Mouse (Mus musculus) CD4-positive, CD25-positive, alpha-beta regulatory T cell, adult 4 months (primary cell): Measurements from ENCODE around the gene B230219D22Rik. TPM values are rescaled to one million over a fixed set of nuclear protein-coding genes. Genes with fewer than 3 reads are reported as not detected.

Source experiments
- ATAC-seq: one replicate; pipeline ENCODE4 v1.8.0; 2017
- polyA plus RNA-seq, 2 experiments: library from polyadenylated mRNA; unstranded; fragments of 100-300 nt; shearing (Covaris generic); gene quantifications; one replicate each; pipeline ENCODE4 v1.2.1; 2017

The B230219D22Rik gene
- polyA plus RNA-seq, 2 experiments from 2014 or later: 12.8 to 14.2 TPM

GRCm38 (mm10) chr13:55727120-55727838 is 34.4 kb downstream of the B230219D22Rik start, which contains the start of gene Pcbd2:
Gene Pcbd2, plus strand, starts transcription at chr13:55727368.
- peak; percentile 74 for ATAC-seq

- peak; percentile 78 for ATAC-seq
Observed at GRCm38 (mm10) chr13:55727839-55728238, 34.9 kb downstream of the B230219D22Rik start.

DNA sequence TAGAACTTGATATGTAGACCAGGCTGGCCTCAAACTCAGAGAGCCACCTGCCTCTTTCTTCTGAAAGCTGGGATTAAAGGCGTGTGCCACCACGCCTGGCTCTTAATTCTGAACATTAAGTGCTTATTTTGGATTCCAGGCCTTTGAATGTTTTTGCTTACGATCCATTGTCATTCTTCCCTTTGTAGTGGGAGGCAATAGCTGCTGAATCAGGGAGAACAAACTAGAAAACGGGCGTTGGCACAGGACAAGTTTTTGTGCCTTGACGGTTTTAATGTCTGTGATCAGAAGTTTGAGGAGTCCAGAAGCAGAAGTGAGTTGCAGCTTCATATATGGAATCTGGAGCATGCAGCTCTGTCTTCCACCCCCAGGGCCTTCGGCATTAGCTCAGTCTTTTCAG is 37.8 kb downstream of the B230219D22Rik start:
- no peak for ATAC-seq

DNA sequence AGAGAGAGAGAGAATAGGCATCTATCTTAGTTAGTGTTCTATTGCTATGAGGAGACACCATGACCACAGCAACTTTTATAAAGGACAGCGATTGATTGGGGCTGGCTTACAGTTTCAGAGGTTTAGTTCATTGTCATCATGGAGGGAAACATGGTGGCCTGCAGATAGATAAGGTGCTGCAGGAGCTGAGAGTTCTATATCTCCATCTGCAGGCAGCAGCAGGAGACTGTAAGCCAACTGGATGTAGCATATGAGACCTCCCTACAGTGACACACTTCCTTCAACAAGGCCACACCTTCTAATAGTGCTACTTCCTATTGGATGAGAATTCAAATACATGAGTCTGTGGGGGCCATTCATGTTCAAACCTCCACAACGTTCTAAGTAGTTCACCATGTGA is 39.2 kb downstream of the B230219D22Rik start:
- ATAC-seq: no peak

DNA sequence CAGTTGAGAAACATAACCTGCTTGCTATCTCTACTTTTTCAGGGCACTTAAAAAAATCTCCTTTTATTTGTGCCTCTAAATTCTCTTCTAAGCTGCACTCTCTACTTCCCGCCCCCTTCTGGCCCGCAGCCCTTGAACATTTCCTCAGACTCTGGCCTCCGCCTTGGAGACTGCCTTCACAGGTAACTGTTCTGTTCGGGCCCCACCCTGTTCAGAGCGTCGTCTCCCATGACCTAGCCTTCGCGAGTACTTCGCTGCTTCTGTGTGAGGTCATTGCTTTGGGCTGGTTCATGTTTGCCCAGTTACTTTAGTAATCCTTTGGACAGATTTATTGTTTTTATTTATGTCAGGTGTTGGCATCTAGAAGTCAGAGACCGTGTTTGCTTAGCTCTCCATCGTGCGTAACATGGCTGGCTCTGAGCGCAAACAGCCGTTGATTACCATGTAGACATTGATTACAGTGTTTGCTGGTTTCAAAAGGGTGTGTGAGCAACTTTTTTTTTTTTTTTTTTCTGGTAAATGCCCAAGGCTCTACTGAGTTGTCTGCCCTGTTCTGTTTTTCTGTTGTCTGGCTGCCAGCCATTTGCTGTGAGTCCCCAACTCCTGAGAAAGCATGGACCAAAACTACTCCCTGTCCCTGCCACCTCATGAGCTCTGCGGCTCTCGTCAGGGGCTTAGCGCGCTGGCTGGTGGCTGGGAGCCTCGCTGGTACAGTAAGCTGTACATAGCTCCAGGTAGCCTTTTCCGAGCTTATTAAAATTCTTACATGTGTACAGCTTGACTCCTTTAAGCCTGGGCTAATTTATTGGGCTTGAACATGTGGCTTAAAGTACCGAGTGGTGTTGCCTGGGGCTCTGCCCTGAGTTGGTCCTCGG is 40.9 kb downstream of the B230219D22Rik start:
- no peak for ATAC-seq

- ATAC-seq: no peak
Observed at GRCm38 (mm10) chr13:55737885-55738284, 45.0 kb downstream of the B230219D22Rik start.

DNA sequence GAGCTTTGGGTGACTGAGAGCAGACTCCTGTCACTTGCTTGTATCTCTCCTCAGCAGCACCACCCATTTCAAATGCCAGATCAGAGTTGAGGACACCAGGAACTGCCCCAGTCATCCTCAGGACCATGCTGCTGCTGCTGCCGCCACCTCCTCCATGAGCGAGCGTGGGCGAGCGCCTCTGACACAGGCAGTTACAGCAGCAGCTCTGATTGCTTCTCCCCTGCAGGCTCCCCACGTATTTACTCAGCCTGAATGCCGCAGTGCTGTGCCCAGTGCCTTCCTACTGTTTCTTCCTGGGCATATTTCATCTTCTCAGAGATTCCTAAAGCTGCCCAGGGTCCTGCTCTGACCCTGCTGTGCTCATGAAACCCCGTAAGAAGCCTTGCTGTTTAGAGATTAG is 49.4 kb downstream of the B230219D22Rik start:
- ATAC-seq: no peak

Other genes with a start within 250 kb of the B230219D22Rik start
- 10 to 100 TPM; 26.4 to 36.7 TPM for gene Grk6, start 248.1 kb upstream of the B230219D22Rik start, polyA plus RNA-seq
- not detected for gene Prr7, start 228.9 kb upstream of the B230219D22Rik start, polyA plus RNA-seq
- not detected for gene Dbn1, start 205.0 kb upstream of the B230219D22Rik start, polyA plus RNA-seq
- gene Pdlim7, start 179.4 kb upstream of the B230219D22Rik start, polyA plus RNA-seq: 10 to 100 TPM in 1 of 2 experiments, 1 to 10 TPM in 1; 6.3 to 14.6 TPM
- gene Dok3, start 163.8 kb upstream of the B230219D22Rik start, polyA plus RNA-seq: 1 to 10 TPM in 1 of 2 experiments, under 1 TPM in 1; 0.35 to 1.0 TPM
- 10 to 100 TPM; 55.8 to 74.2 TPM for gene Ddx41, start 156.5 kb upstream of the B230219D22Rik start, polyA plus RNA-seq
- gene Fam193b, start 122.0 kb upstream of the B230219D22Rik start, polyA plus RNA-seq: 10 to 100 TPM; 36.3 to 40.2 TPM
- 100 to 1,000 TPM; 206 to 437 TPM for gene Tmed9, start 119.4 kb upstream of the B230219D22Rik start, polyA plus RNA-seq
- 10 to 100 TPM; 20.5 to 42.3 TPM for gene B4galt7, start 93.2 kb upstream of the B230219D22Rik start, polyA plus RNA-seq
- 10 to 100 TPM; 41.7 to 46.1 TPM for gene Caml, start 70.1 kb upstream of the B230219D22Rik start, polyA plus RNA-seq
- 10 to 100 TPM; 58.1 to 64.6 TPM for gene Ddx46, start 58.1 kb upstream of the B230219D22Rik start, polyA plus RNA-seq
- 10 to 100 TPM; 26.6 to 27.0 TPM for gene Txndc15, start 21.5 kb downstream of the B230219D22Rik start, polyA plus RNA-seq
- 1 to 10 TPM; 5.0 to 7.0 TPM for gene Pcbd2, start 34.2 kb downstream of the B230219D22Rik start, polyA plus RNA-seq
- under 1 TPM in 1 of 2 experiments, not detected in 1; 0.58 TPM for gene Catsper3, start 91.4 kb downstream of the B230219D22Rik start, polyA plus RNA-seq
- gene Pitx1, start 143.1 kb downstream of the B230219D22Rik start, polyA plus RNA-seq: not detected